Mouse (Mus musculus): ENCODE measurements around the gene Olfr247.
"Not testable (repeated sequence)": the region's sequence is repeated elsewhere in the genome, so short reads cannot be mapped to it uniquely, and the experiment has no call there.

DNA sequence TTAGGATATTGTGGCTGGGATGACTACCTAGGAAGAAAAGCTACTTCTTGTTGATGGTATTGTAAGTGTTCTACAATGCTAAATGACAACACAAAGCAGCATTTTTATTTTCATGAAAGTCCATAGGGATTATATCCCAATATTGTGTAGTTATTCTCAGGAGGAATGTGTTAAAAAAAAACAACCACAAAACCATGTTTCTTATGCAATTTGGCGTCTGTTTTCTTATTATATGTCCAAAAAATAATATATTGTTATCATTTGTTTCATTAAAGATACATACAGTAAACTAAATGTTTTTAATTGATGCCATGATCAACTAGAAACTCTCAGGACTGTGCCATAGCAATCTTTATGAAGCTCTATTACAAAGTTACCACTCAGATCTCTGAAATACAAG is 9.0 kb upstream of the Olfr247 start, which contains the start of gene Gm10310:
- TF ChIP-seq CTCF (IDR thresholded peaks at IDR 0.05; ENCODE audit: borderline replicate concordance, extremely low read depth, insufficient read depth, insufficient read length); POLR2A (IDR thresholded peaks at IDR 0.05; ENCODE audit: borderline replicate concordance, extremely low read depth, insufficient read depth, insufficient read length, poor library complexity, severe bottlenecking): not testable (repeated sequence)
